Mouse (Mus musculus) cerebellum, adult 2 months (tissue): Measurements from ENCODE around the gene Vwa5b1.

Source experiments
- CTCF ChIP-seq: fragments of 200-500 bp; IDR thresholded peaks from 2 replicates; pipeline ENCODE4 v1.5.1; 2011; ENCODE audit warnings: low read depth, mild to moderate bottlenecking, control low read depth, low read length, moderate library complexity, borderline replicate concordance; ENCODE audit not compliant: insufficient read depth
- POLR2A ChIP-seq: fragments of 200-500 bp; IDR thresholded peaks from 2 replicates; pipeline ENCODE4 v1.6.1; 2011; ENCODE audit warnings: low read length, control low read depth, borderline replicate concordance; ENCODE audit not compliant: insufficient read depth

DNA sequence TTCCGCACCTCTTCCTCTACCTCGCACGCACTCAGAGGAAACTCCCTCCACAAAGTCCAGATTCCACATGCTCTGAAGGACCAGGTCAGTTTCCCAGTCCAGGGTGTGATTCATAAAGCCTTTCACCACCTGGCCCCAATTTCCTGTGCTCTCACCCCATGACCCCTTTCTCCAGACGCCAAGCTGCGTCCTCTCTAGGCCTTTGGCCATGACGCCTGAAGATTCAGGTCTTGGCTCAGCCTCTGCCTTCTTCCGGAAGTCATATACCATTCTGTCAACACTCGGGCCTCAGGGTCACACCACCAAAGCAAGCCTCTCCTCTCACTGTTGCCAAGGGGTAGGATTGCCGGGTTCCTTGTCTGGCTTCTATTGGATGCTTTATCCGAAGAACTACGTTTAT lies 65.8 kb downstream of the Vwa5b1 start:
- TF ChIP-seq CTCF (no peak), POLR2A (no peak)
